Mouse (Mus musculus) layer of hippocampus, adult 2 months (tissue): Measurements from ENCODE around the gene Hoxc5. TPM values are rescaled to one million over a fixed set of nuclear protein-coding genes. Genes with fewer than 3 reads are reported as not detected.

Experiments used
- DNase-seq, 2 experiments: peaks; one replicate each; pipeline ENCODE4 v3.0.0; 2022; ENCODE audit warnings: low spot score in 2 of 2
- H3K27ac ChIP-seq: fragments of 200-600 bp; 2 replicates; pipeline ENCODE4 v1.8.1; 2022
- H3K4me3 ChIP-seq: fragments of 200-600 bp; 2 replicates; pipeline ENCODE4 v1.8.1; 2022; ENCODE audit warnings: mild to moderate bottlenecking
- CTCF ChIP-seq: fragments of 200-600 bp; conservative IDR thresholded peaks from 2 replicates; pipeline ENCODE4 v1.8.1; 2022; ENCODE audit warnings: antibody characterized with exemption, mild to moderate bottlenecking, moderate library complexity
- total RNA-seq, 2 experiments: library from RNA; stranded (reverse); gene quantifications; 2 replicates each; pipeline ENCODE4 v1.2.3; 2021

The Hoxc5 gene
- total RNA-seq, 2 experiments from 2014 or later, result not detected

GRCm38 (mm10) chr15:102992206-102992605 lies 25.0 kb downstream of the Hoxc5 start:
- TF ChIP-seq CTCF, result no peak
- H3K4me3 ChIP-seq, result no peak overlapping the region
- no peak for DNase-seq
- no peak overlapping the region for H3K27ac ChIP-seq

DNA sequence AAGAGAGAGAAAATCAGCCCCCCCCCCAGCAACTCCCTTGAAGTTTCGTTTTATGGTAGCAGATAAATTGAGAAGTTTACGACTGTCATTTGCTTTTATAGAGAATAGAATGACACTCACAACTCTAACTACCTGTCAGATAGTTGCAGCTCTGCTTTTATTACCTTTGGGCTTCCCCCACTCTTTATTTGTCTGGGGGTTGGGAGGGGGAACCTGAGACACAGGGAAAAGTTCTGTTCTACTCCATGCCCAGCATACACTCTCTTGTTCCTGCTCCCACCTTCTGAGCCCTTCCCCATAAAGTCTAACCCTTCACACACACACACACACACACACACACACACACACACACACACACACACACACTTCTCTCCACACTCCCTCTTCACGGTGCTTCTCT lies 25.6 kb downstream of the Hoxc5 start:
- Histone ChIP-seq H3K4me3 (no peak overlapping the region), H3K27ac (no peak overlapping the region)
- no peak for TF ChIP-seq CTCF
- DNase-seq, result no peak

DNA sequence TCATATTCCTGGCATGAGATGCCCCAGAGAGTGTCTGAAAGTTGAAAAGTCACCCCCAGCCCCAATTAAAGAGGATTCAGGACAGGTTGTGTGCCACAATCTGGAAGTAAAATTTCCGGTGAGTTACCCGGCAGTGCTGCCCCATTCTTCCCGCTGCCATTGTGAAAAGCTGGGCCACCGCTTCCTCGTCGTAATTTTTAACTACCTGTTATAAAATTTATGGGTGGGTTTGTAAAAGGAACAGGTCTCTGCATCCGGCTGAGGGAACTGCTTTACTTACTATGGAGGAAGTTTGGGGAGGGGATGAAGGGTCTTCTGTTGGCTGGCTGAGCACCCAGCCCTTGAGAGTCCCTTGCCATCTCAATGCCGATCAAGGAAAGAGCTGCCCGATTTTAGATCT lies 29.3 kb downstream of the Hoxc5 start:
- Histone ChIP-seq H3K27ac (no peak overlapping the region), H3K4me3 (no peak overlapping the region)
- TF ChIP-seq CTCF, result no peak
- DNase-seq, result no peak

- no peak for DNase-seq
- Histone ChIP-seq H3K27ac (no peak overlapping the region), H3K4me3 (no peak overlapping the region)
- no peak for TF ChIP-seq CTCF
Observed at GRCm38 (mm10) chr15:102997431-102997830, 30.2 kb downstream of the Hoxc5 start.

DNA sequence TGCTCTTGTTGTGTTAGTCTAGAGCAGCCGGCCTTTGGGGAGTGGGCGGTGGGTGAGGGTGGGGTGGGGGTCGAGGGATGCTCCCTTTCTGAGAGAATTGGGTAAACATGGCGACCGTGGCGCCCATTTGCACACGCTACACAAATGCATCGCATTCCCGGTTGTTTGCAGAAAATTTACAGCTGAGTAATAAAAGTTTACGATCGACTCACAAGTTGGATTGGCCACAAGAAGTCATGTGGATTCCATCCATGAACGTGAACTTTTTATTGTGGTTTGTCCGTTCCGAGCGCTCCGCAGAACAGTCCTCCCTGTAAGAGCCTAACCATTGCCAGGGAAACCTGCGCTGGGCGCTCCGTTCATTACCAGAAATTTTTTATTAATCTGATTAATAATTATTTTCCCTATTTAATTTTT lies 30.7 kb downstream of the Hoxc5 start, which contains the start of gene Hoxc6:
TSS of gene Hoxc6 (plus strand) at position 319 of the 417 bp plus-strand sequence.
- no peak for DNase-seq
- TF ChIP-seq CTCF, result no peak
- H3K4me3 ChIP-seq, result peak within 1 kb of the TSS; percentile 51
- no peak within 1 kb of the TSS for H3K27ac ChIP-seq

GRCm38 (mm10) chr15:102998608-102999182 lies 31.5 kb downstream of the Hoxc5 start:
- TF ChIP-seq CTCF, result no peak
- H3K4me3 ChIP-seq, result peak overlapping the region; percentile 51
- no peak overlapping the region for H3K27ac ChIP-seq
- no peak for DNase-seq

DNA sequence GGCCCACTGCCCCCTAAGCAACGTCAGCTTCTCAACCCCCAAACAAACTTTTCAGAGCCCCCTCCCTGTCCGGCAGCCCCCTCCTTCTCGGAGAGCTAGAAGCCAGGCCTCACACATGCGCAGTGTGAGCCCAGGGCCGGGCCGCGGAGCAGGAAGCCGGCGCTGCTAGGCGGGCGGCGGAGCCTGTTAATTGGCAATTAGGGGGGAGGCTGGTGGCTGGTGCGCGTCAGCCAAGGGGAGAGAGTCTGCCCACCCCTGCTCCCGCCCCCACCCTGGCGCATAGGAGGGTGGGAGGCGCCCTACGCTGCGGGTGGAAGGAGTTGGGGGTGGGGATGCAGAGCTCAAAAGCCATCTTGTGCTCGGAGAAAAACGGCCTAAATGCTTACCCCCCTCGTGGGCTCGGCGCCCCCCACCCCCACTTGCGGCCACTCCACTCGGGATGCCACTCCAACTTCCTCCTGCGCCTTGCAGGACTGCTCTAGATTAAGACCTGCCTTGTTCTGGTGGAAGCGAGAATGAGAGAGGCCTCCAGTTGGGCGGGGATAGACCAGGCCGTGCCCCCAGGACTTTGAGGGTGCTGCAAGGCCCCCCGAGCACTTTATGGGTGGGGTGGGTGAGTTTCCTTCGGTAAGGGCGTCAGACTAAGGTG lies 32.1 kb downstream of the Hoxc5 start:
- DNase-seq, result peak; percentile 5 to 36
- Histone ChIP-seq H3K4me3 (peak overlapping the region; percentile 51), H3K27ac (no peak overlapping the region)
- no peak for TF ChIP-seq CTCF

DNA sequence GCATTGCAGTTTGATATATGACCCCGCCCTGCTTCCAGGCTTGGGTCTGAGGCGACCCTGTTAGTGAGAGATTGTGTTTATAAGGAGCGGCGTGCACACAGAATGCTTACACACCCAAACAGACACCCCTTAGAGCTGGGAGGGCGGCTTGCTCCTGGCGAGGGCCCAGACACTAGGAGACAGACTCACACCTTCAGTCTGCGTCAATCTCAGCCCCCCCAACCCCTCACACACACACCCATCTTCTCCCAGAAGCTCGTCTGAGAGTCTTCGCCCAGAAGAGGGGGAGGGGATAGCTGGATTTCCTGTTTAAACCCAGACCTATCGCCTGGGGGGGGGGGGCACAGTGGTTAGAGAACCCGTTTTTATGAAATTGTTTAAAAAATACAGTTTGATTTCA lies 32.7 kb downstream of the Hoxc5 start:
- no peak for DNase-seq
- Histone ChIP-seq H3K4me3 (no peak overlapping the region), H3K27ac (no peak overlapping the region)
- TF ChIP-seq CTCF, result no peak

GRCm38 (mm10) chr15:103000501-103000901 lies 33.3 kb downstream of the Hoxc5 start:
- Histone ChIP-seq H3K4me3 (no peak overlapping the region), H3K27ac (no peak overlapping the region)
- no peak for TF ChIP-seq CTCF
- no peak for DNase-seq

DNA sequence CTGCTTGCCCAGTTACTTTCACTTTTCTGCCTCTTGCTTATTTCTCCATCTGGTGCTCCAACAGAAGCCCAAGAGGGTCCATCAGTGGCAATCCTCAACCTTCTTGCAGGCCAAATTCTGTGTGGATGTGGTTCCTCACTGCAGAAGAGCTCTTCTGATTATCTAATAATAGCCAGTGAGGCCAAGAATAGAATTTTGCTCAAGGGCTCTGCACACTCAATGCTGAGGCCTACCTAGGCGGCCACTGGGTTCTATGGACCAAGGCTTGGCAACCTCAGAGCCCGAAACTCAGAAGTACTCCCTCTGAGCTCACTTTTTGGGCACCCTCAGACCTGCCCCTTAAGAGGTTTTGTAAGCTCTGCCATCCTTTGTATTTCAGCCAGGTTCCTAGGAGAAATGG lies 34.1 kb downstream of the Hoxc5 start:
- Histone ChIP-seq H3K27ac (no peak overlapping the region), H3K4me3 (no peak overlapping the region)
- no peak for DNase-seq
- TF ChIP-seq CTCF, result no peak

GRCm38 (mm10) chr15:103002156-103002555 lies 34.9 kb downstream of the Hoxc5 start:
- TF ChIP-seq CTCF, result no peak
- no peak for DNase-seq
- H3K4me3 ChIP-seq, result no peak overlapping the region
- no peak overlapping the region for H3K27ac ChIP-seq

GRCm38 (mm10) chr15:103002821-103003448 lies 35.7 kb downstream of the Hoxc5 start:
- H3K27ac ChIP-seq, result no peak overlapping the region
- no peak for TF ChIP-seq CTCF
- no peak overlapping the region for H3K4me3 ChIP-seq
- no peak for DNase-seq

DNA sequence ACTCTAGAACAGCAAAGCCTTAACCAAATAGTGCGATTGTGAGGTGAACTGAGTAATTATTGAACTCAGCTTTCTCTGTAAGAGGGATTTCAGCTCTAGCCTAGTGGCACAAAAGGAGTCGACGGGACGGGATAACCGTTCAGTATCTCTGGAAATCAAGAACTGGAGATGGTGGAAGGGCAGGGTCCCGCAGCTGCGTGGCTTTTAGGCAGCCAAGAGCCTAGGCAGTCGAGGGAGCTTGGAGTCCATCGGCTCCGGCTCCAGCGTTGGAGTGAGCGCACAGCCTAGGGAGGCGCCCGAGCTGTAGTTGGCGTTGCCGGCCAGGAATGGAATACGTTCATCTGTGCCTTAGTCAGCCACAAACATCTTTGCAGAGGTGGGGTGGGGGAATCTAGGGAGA lies 38.1 kb downstream of the Hoxc5 start:
- Histone ChIP-seq H3K27ac (no peak overlapping the region), H3K4me3 (no peak overlapping the region)
- no peak for TF ChIP-seq CTCF
- no peak for DNase-seq

- TF ChIP-seq CTCF, result no peak
- H3K27ac ChIP-seq, result no peak overlapping the region
- DNase-seq, result no peak
- H3K4me3 ChIP-seq, result no peak overlapping the region
Observed at GRCm38 (mm10) chr15:103005797-103006196, 38.6 kb downstream of the Hoxc5 start.
